16 mouse cellular contexts compared by ENCODE assay signal in the genomic region with DNA sequence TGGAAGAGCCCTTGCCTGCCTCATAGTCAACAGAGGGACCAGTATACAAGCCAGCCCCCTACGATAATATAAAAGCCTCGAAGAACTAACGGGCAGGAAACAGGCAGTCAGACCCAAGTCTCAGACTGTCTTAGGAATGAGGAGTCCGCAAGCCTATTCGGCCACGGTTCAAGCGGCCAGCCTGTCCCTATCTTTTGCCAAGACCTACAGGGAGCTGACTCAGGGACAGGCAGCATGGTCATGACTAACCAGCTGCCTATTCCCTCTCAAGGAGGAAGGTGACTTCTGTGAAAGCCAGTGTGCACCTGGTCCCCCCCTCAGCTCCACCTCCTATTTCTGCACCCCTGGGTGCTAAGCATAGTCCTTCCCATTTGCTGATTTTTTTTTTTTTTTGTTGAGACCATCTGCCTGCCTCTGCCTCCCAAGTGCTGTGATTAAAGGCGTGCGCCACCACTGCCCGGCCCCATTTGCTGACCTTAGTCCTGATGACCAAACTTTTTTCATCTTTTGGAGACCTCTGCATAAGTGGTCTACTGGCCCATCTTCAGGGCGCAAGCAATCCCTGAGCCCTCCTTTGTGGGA. TPM values are rescaled to one million over a fixed set of nuclear protein-coding genes. Genes with fewer than 3 reads are reported as not detected.
DNase-seq lines count a peak whose midpoint lies in the region; ATAC-seq lines count a peak whose summit lies in the region.
"Had no signal": no experiment of that assay in that cellular context is flagged by ENCODE, and none has a peak within 500 bp of the region (broad histone marks: within the 10 kb centered on the region; RNA-seq: fewer than 3 reads in every experiment).

No protein-coding gene starts in this region.

- no peaks in the 10 kb centered on the region for H3K9me3 ChIP-seq in heart, embryonic 11.5 days (replicated peaks; ENCODE audit: control insufficient read depth, low read length)
- H3K9me3 ChIP-seq: limb, embryonic 15.5 days; neural tube, embryonic 12.5 days had no signal

- H3K4me1 ChIP-seq in heart, embryonic 11.5 days (ENCODE audit: control insufficient read depth, insufficient read depth, low read length) = peaks cover 7% of the 10 kb centered on the region; the same call in 1 of the 2 replicates
- H3K4me1 ChIP-seq: embryonic facial prominence, embryonic 13.5 days had no signal

- no peak for ATAC-seq in heart, embryonic 11.5 days (replicated peaks; ENCODE audit: insufficient number of reproducible peaks, low FRiP score, low TSS enrichment)
- ATAC-seq: activated CD4-positive, CD25-positive, alpha-beta regulatory T cell, adult 4 months; midbrain, embryonic 16.5 days had no signal

- no peak overlapping the region for H3K4me3 ChIP-seq in heart, embryonic 11.5 days (ENCODE audit: low read depth, low read length)
- H3K4me3 ChIP-seq: embryonic facial prominence, embryonic 13.5 days; forebrain, embryonic 10.5 days; limb, embryonic 15.5 days; neural tube, embryonic 12.5 days had no signal

- H3K36me3 ChIP-seq in heart, embryonic 11.5 days (ENCODE audit: control insufficient read depth, insufficient read depth, low read length) = peaks cover 15% of the 10 kb centered on the region

- H3K9ac ChIP-seq in heart, embryonic 11.5 days (ENCODE audit: low read depth, low read length) = no peak overlapping the region
- H3K9ac ChIP-seq: embryonic facial prominence, embryonic 13.5 days; limb, embryonic 15.5 days; lung, embryonic 14.5 days; neural tube, embryonic 12.5 days had no signal

- DNase-seq in heart, adult 11 months = peak; percentile 93
- peak; percentile 43 for DNase-seq in adrenal gland, postnatal 25 days
- peak; percentile 73 for DNase-seq in cerebellum, adult 8-10 months
- peak; percentile 26 to 38 for DNase-seq in gastrocnemius, postnatal 36 days
- DNase-seq in urinary bladder, postnatal 25 days (ENCODE audit: low spot score) = no peak
- no peak for DNase-seq in urinary bladder, adult 18-20 months (ENCODE audit: low spot score in 2 of 2)
- DNase-seq: lung, embryonic 14.5 days; thymus, postnatal 4 days had no signal

- H3K27me3 ChIP-seq in heart, embryonic 11.5 days (ENCODE audit: control insufficient read depth, insufficient read depth, low read length) = no peaks in the 10 kb centered on the region
- H3K27me3 ChIP-seq: embryonic facial prominence, embryonic 13.5 days; limb, embryonic 15.5 days; neural tube, embryonic 12.5 days had no signal

- H3K27ac ChIP-seq in heart, embryonic 11.5 days (ENCODE audit: low read depth, low read length) = no peak overlapping the region
- H3K27ac ChIP-seq: embryonic facial prominence, embryonic 13.5 days; forebrain, embryonic 10.5 days; limb, embryonic 15.5 days; neural tube, embryonic 12.5 days had no signal

- no peak overlapping the region for H3K4me2 ChIP-seq in heart, embryonic 11.5 days
- H3K4me2 ChIP-seq: embryonic facial prominence, embryonic 13.5 days; limb, embryonic 15.5 days; lung, embryonic 14.5 days; neural tube, embryonic 12.5 days had no signal

- WGBS in heart, embryonic 11.5 days (ENCODE audit: insufficient replicate concordance) = 82% methylated on average over 11 of the region's 11 CpGs

- intact Hi-C loops in gastrocnemius, postnatal 36 days (cut with DNase I) = no loop called here

RNA-seq across cellular contexts. Expression of a gene that starts 9.3 kb away (rescaled TPM):
- polyA plus RNA-seq in heart, embryonic 11.5 days (2014; fragmentation: Nextera tagmentation; extraction: Ambion mirVana) = 82.1 and 83.5 TPM in 2 replicates
- total RNA-seq in adrenal gland, postnatal 25 days (2021) = 42.1 and 50.1 TPM in 2 replicates
- total RNA-seq in gastrocnemius, postnatal 36 days (2021) = 10 to 100 TPM; 23.9 TPM

RNA-seq across cellular contexts. Expression of a gene that starts 9.4 kb away (rescaled TPM):
- polyA plus RNA-seq in heart, embryonic 11.5 days (2014; fragmentation: Nextera tagmentation; extraction: Ambion mirVana) = 5.5 and 9.2 TPM in 2 replicates
- total RNA-seq in adrenal gland, postnatal 25 days (2021) = 53.5 and 64.1 TPM in 2 replicates
- total RNA-seq in gastrocnemius, postnatal 36 days (2021) = 10 to 100 TPM; 29.6 to 29.7 TPM

RNA-seq across cellular contexts. Expression of a gene that starts 26.6 kb away (rescaled TPM):
- polyA plus RNA-seq in heart, embryonic 11.5 days (2014; fragmentation: Nextera tagmentation; extraction: Ambion mirVana) = 4.3 TPM in 2 replicates
- 5.7 and 6.4 TPM in 2 replicates for total RNA-seq in adrenal gland, postnatal 25 days (2021)
- 1 to 10 TPM; 2.3 to 2.6 TPM for total RNA-seq in gastrocnemius, postnatal 36 days (2021)
- total RNA-seq: megakaryocyte progenitor cell, adult 5-6 weeks had no signal

RNA-seq across cellular contexts. Expression of a gene that starts 33.9 kb away (rescaled TPM):
- 23.1 and 27.5 TPM in 2 replicates for polyA plus RNA-seq in heart, embryonic 11.5 days (2014; fragmentation: Nextera tagmentation; extraction: Ambion mirVana)
- 7.1 and 9.4 TPM in 2 replicates for total RNA-seq in adrenal gland, postnatal 25 days (2021)
- 1 to 10 TPM; 1.6 to 2.1 TPM for total RNA-seq in gastrocnemius, postnatal 36 days (2021)

RNA-seq across cellular contexts. Expression of a gene that starts 41.2 kb away (rescaled TPM):
- polyA plus RNA-seq in heart, embryonic 11.5 days (2014; fragmentation: Nextera tagmentation; extraction: Ambion mirVana) = 0.46 and 0.70 TPM in 2 replicates
- 6.6 and 9.1 TPM in 2 replicates for total RNA-seq in adrenal gland, postnatal 25 days (2021)
- total RNA-seq in gastrocnemius, postnatal 36 days (2021) = 1 to 10 TPM; 1.1 to 2.1 TPM

Comparison
In these comparisons a context has a peak if more than half of its experiments do, and no peak if none do; other contexts are left out.
1. DNase-seq: peak in heart, adult 11 months (single experiment), adrenal gland, postnatal 25 days (single experiment), cerebellum, adult 8-10 months (single experiment) and gastrocnemius, postnatal 36 days (2 of 2); none in urinary bladder, postnatal 25 days (single experiment) and urinary bladder, adult 18-20 months (0 of 2).